9 mouse cellular contexts compared by ENCODE assay signal in genomic region chr9:120674855-120675254, GRCm38 (mm10).
DNase-seq lines count a peak whose midpoint lies in the region; ATAC-seq and TF ChIP-seq lines count a peak whose summit lies in the region.
"Had no signal": no experiment of that assay in that cellular context is flagged by ENCODE, and none has a peak within 500 bp of the region (broad histone marks: within the 10 kb centered on the region; RNA-seq: fewer than 3 reads in every experiment).

No protein-coding gene starts in this region.

- no peak for TF ChIP-seq EP300 in liver, postnatal 0 days (IDR thresholded peaks at IDR 0.05; ENCODE audit: low read depth)

- H3K27me3 ChIP-seq in liver, postnatal 0 days (ENCODE audit: insufficient read depth, low read length) = peaks cover 10% of the 10 kb centered on the region; the same call in 1 of the 2 replicates
- peaks cover 56% of the 10 kb centered on the region for H3K27me3 ChIP-seq in liver, embryonic 12.5 days (replicated peaks)
- peaks cover 2% of the 10 kb centered on the region; the same call in 1 of the 2 replicates for H3K27me3 ChIP-seq in forebrain, embryonic 11.5 days (ENCODE audit: control insufficient read depth, insufficient read depth, low read length)
- H3K27me3 ChIP-seq in limb, embryonic 12.5 days = peaks cover 20% of the 10 kb centered on the region
- no peaks in the 10 kb centered on the region for H3K27me3 ChIP-seq in thymus, adult 2 months (ENCODE audit: control insufficient read depth, insufficient read depth, low read length)
- no peaks in the 10 kb centered on the region; the same call in 1 of the 2 replicates for H3K27me3 ChIP-seq in cerebellum, adult 2 months (ENCODE audit: control insufficient read depth, insufficient read depth, low read length)

- H3K36me3 ChIP-seq in liver, postnatal 0 days (replicated peaks; ENCODE audit: insufficient read depth, low read length) = no peaks in the 10 kb centered on the region
- no peaks in the 10 kb centered on the region for H3K36me3 ChIP-seq in liver, embryonic 12.5 days
- H3K36me3 ChIP-seq in forebrain, embryonic 11.5 days (ENCODE audit: control insufficient read depth, insufficient read depth, low read length) = no peaks in the 10 kb centered on the region
- H3K36me3 ChIP-seq in limb, embryonic 12.5 days = no peaks in the 10 kb centered on the region
- no peaks in the 10 kb centered on the region for H3K36me3 ChIP-seq in thymus, adult 2 months (ENCODE audit: control insufficient read depth, insufficient read depth, low read length)

- no peak for TF ChIP-seq POLR2A in thymus, adult 2 months (IDR thresholded peaks at IDR 0.05; ENCODE audit: control insufficient read depth, extremely low read depth, insufficient read depth, low read length, poor library complexity)
- no peak for TF ChIP-seq POLR2A in cerebellum, adult 2 months (IDR thresholded peaks at IDR 0.05; ENCODE audit: borderline replicate concordance, insufficient read depth, low read length)

- no peak overlapping the region for H3K4me3 ChIP-seq in liver, postnatal 0 days (ENCODE audit: low read depth, low read length)
- H3K4me3 ChIP-seq in liver, embryonic 12.5 days = no peak overlapping the region
- H3K4me3 ChIP-seq in forebrain, embryonic 11.5 days (ENCODE audit: low read depth, low read length) = no peak overlapping the region
- H3K4me3 ChIP-seq in limb, embryonic 12.5 days (replicated peaks) = peak overlapping the region; percentile 34
- peak overlapping the region; percentile 35 for H3K4me3 ChIP-seq in thymus, adult 2 months (ENCODE audit: control insufficient read depth, insufficient read depth, low read length)
- H3K4me3 ChIP-seq in cerebellum, adult 2 months (replicated peaks; ENCODE audit: insufficient read depth, low read depth, low read length) = no peak overlapping the region

- 2% methylated on average over 11 of the region's 11 CpGs for WGBS in liver, postnatal 0 days (ENCODE audit: insufficient replicate concordance)
- 0% methylated on average over 11 of the region's 11 CpGs for WGBS in liver, embryonic 12.5 days (ENCODE audit: insufficient replicate concordance)
- WGBS in forebrain, embryonic 11.5 days = 2% methylated on average over 11 of the region's 11 CpGs
- WGBS in limb, embryonic 12.5 days = 3% methylated on average over 11 of the region's 11 CpGs
- 3% methylated on average over 11 of the region's 11 CpGs for WGBS in thymus, adult 2 months
- WGBS in cerebellum, adult 2 months = 71% methylated on average over 11 of the region's 11 CpGs

- peak overlapping the region; percentile 48; the same call in 1 of the 2 replicates for H3K4me2 ChIP-seq in liver, postnatal 0 days (ENCODE audit: low read depth, low read length)
- no peak overlapping the region; the same call in 1 of the 2 replicates for H3K4me2 ChIP-seq in liver, embryonic 12.5 days
- H3K4me2 ChIP-seq in forebrain, embryonic 11.5 days (ENCODE audit: low read depth, low read length, severe bottlenecking) = peak overlapping the region; percentile 57
- peak overlapping the region; percentile 66 for H3K4me2 ChIP-seq in limb, embryonic 12.5 days

- H3K27ac ChIP-seq in liver, postnatal 0 days (ENCODE audit: low read depth) = no peak overlapping the region
- no peak overlapping the region for H3K27ac ChIP-seq in liver, embryonic 12.5 days
- no peak overlapping the region for H3K27ac ChIP-seq in forebrain, embryonic 11.5 days (ENCODE audit: low read depth, low read length)
- H3K27ac ChIP-seq in limb, embryonic 12.5 days = no peak overlapping the region
- H3K27ac ChIP-seq in thymus, adult 2 months (ENCODE audit: control insufficient read depth, insufficient read depth, low read length) = peak overlapping the region; percentile 4; the same call in 1 of the 2 replicates
- no peak overlapping the region for H3K27ac ChIP-seq in cerebellum, adult 2 months (ENCODE audit: insufficient read depth, low read length)

- no peak overlapping the region for H3K9ac ChIP-seq in liver, postnatal 0 days (replicated peaks)
- no peak overlapping the region for H3K9ac ChIP-seq in liver, embryonic 12.5 days
- peak overlapping the region; percentile 4; the same call in 1 of the 2 replicates for H3K9ac ChIP-seq in forebrain, embryonic 11.5 days (ENCODE audit: low read length)
- H3K9ac ChIP-seq in limb, embryonic 12.5 days (replicated peaks) = 0 out of 2 replicates have a peak overlapping the region, but pooled peaks have one; percentile 52

- no peak for DNase-seq in liver, postnatal 0 days
- peak; percentile 65 for DNase-seq in forebrain, embryonic 11.5 days (ENCODE audit: low spot score)
- DNase-seq in thymus, adult 2 months = peak; percentile 24
- DNase-seq in cerebellum, adult 11 months = no peak
- DNase-seq in kidney, postnatal 36 days = no peak
- no peak for DNase-seq in cerebellum, adult 2 months
- DNase-seq: right cerebral cortex, postnatal 4 days had no signal

- H3K9me3 ChIP-seq in liver, postnatal 0 days (ENCODE audit: low read length) = no peaks in the 10 kb centered on the region
- H3K9me3 ChIP-seq in liver, embryonic 12.5 days (replicated peaks) = no peaks in the 10 kb centered on the region
- no peaks in the 10 kb centered on the region for H3K9me3 ChIP-seq in forebrain, embryonic 11.5 days (ENCODE audit: control insufficient read depth, low read length)
- H3K9me3 ChIP-seq in limb, embryonic 12.5 days = no peaks in the 10 kb centered on the region

- peaks cover 6% of the 10 kb centered on the region for H3K4me1 ChIP-seq in liver, postnatal 0 days (ENCODE audit: insufficient read depth)
- peaks cover 4% of the 10 kb centered on the region; the same call in 1 of the 2 replicates for H3K4me1 ChIP-seq in liver, embryonic 12.5 days
- peaks cover 18% of the 10 kb centered on the region for H3K4me1 ChIP-seq in forebrain, embryonic 11.5 days (replicated peaks; ENCODE audit: control insufficient read depth, insufficient read depth, low read length)
- peaks cover 38% of the 10 kb centered on the region for H3K4me1 ChIP-seq in limb, embryonic 12.5 days (replicated peaks)
- peaks cover 19% of the 10 kb centered on the region for H3K4me1 ChIP-seq in thymus, adult 2 months (replicated peaks; ENCODE audit: control insufficient read depth, insufficient read depth, low read length)
- H3K4me1 ChIP-seq in cerebellum, adult 2 months (ENCODE audit: control insufficient read depth, insufficient read depth, low read length) = no peaks in the 10 kb centered on the region

- ATAC-seq in liver, postnatal 0 days = no peak
- no peak for ATAC-seq in liver, embryonic 12.5 days
- ATAC-seq in forebrain, embryonic 11.5 days (replicated peaks; ENCODE audit: low FRiP score) = no peak
- no peak for ATAC-seq in limb, embryonic 12.5 days (ENCODE audit: insufficient number of reproducible peaks, insufficient read depth, low FRiP score, low TSS enrichment, low read depth)

- no peak for TF ChIP-seq CTCF in liver, postnatal 0 days (IDR thresholded peaks at IDR 0.05; ENCODE audit: low read depth)
- no peak for TF ChIP-seq CTCF in thymus, adult 2 months (IDR thresholded peaks at IDR 0.05; ENCODE audit: borderline replicate concordance, control insufficient read depth, extremely low read depth, insufficient read depth, low read length, poor library complexity)
- no peak for TF ChIP-seq CTCF in cerebellum, adult 2 months (IDR thresholded peaks at IDR 0.05; ENCODE audit: borderline replicate concordance, insufficient read depth, low read depth, low read length)

Comparison
In these comparisons a context has a peak if more than half of its experiments do, and no peak if none do; other contexts are left out.
1. DNase-seq: peak in forebrain, embryonic 11.5 days (single experiment) and thymus, adult 2 months (single experiment); none in liver, postnatal 0 days (single experiment), cerebellum, adult 11 months (single experiment), kidney, postnatal 36 days (0 of 2) and cerebellum, adult 2 months (0 of 2).
2. H3K4me3 ChIP-seq: peak in limb, embryonic 12.5 days (single experiment) and thymus, adult 2 months (single experiment); none in liver, postnatal 0 days (single experiment), liver, embryonic 12.5 days (single experiment), forebrain, embryonic 11.5 days (single experiment) and cerebellum, adult 2 months (single experiment).
3. H3K9ac ChIP-seq: peak in forebrain, embryonic 11.5 days (single experiment) and limb, embryonic 12.5 days (single experiment); none in liver, postnatal 0 days (single experiment) and liver, embryonic 12.5 days (single experiment).